Mouse (Mus musculus) lung, adult 2 months (tissue): ENCODE results near the gene Fam13a.

Source experiments
- CTCF ChIP-seq: fragments of 200-500 bp; IDR thresholded peaks from 2 replicates; pipeline ENCODE4 v1.5.1; 2011; ENCODE audit warnings: mild to moderate bottlenecking, low read length, control low read depth; ENCODE audit not compliant: insufficient read depth
- POLR2A ChIP-seq: fragments of 200-500 bp; IDR thresholded peaks from 2 replicates; pipeline ENCODE4 v1.6.1; 2011; ENCODE audit warnings: low read depth, mild to moderate bottlenecking, control low read depth, low read length, borderline replicate concordance; ENCODE audit errors: extremely low read depth

- TF ChIP-seq CTCF (no peak), POLR2A (no peak)
Measured at GRCm38 (mm10) chr6:58894994-58895393, 129.4 kb downstream of the Fam13a start.
